Mouse (Mus musculus): ENCODE data around the gene Arl2.

The Arl2 gene

DNA sequence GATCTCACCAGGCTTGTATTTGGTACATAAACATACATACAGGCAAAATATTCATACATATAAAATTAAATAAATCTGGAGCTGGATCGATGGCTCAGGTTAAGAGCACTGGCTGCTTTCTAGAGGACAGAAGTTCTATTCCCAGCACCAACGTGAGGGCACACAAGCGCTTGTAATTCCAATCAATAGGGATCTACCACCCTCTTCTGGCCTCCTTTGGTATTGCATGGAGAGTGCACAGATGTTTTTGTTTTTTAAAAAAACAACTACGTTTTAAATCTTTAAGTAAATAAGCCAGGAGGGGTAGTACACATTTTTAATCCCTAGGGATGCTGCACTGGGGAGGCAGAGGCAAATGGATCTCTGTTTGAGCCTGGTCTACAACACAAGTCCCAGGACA lies 15.1 kb downstream of the Arl2 start:
- DNase-seq, result peak; percentile 51

GRCm38 (mm10) chr19:6124898-6125297 lies 16.4 kb downstream of the Arl2 start:
- DNase-seq, result no peak

DNA sequence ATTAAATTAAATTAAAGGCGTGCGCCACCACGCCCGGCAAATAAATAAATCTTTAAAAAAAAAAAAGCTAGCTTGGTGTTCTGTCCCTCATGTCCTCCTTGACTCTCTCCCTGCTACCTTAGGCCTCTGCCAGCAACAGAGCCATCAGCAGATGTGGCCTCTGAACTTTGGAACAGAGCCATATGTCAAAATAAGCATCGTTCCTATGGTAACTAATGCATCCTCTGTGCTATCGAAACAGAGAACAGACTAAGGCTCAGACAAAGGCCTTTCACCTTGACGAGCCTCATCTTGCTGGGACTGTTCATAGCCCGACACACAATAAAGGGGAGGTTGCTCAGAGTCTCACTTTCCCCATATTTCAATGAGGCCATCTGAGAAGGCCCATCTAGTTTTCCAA lies 18.0 kb downstream of the Arl2 start:
- no peak for DNase-seq

DNA sequence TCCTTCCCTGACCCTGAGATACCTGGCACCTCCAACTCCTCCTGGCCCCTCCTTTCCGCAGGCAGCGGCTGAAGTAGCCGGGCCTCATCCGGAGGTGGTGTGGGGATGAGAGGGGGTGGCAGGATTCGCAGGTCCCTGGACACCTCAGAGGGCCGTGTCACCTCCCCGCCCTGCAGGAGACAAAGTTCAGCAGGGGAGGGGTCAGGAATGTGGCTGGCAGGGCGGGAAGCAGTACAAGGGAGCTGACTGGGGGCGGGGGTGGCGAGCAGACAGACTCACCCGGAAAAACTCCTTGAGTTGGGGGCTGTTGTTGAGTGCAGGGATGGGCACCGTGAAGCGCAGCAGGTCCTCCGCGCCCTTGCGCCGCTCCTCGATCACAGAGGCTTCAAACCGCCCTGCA lies 19.6 kb downstream of the Arl2 start:
- DNase-seq, result no peak

GRCm38 (mm10) chr19:6118677-6119185 lies 22.6 kb downstream of the Arl2 start:
- DNase-seq, result peak; percentile 51

- peak; percentile 87 for DNase-seq
Measured at GRCm38 (mm10) chr19:6117986-6118676, 23.2 kb downstream of the Arl2 start, which contains the start of gene Sac3d1. Gene Sac3d1 (minus strand): TSS chr19:6118650.

DNA sequence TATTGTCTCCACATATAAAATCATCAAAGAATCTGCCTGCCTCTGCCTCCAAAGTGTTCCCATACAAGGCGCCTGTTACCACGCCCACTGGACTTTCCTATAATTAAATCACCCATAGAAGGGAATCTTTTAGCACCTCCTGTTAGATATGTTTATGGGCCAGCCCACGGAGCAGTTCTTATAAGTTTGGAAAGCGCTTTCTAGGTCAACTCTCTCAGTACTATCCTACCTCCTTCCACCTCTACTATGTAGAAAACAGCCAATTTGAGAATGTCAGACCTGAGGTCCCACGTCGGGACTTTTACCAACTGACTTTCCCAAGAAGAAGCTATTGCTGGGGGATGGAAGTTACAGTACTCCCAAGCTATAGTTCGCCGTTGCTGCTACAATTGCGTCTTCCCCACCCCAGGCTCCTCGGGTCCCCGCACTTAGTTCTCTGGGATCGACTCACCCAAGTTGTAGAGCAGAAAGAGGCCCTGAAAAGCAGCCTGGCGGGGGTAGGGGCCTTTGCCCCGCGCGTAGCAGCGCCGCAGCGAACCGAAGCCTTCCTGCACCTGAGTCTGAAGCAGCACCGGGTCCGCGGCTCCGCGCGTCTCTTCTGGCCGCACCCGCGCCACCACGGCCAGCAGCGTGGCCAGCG lies 23.9 kb downstream of the Arl2 start:
- no peak for DNase-seq

DNA sequence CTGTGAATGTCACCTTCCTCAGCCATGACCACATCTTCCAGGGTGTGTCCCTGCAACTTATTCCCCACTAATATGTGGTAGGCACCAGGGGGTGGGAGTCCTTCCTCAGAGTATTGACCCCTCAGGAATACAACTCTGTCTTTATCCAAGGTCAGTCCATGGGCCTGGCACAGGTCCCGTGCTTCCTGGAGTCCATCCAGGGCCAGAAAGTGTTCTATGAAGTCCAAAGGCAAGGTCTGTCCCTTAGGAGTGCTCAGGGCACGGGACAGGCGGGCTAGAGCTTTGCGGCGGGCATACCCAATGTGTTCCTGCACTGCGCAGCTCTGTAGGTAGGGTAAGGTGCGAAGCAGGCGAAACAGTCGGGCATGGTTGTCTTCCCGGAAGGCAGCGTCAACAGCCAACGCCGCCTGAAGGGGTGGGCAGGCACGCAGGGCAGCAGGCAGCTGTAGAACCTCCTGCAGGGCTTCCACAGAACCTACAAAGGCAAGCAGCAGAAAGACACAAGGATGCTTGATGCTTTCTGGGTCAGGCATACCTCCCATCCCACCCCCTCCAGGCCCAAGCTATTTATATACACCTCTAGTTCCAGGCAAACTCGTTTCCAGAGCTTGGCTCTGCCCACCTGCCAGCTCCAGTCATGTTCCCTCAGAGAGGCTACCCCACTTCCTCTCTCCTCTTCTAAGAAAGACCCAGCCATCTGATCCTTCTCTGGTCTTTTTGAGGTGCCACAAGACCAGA lies 25.1 kb downstream of the Arl2 start:
- no peak for DNase-seq

DNA sequence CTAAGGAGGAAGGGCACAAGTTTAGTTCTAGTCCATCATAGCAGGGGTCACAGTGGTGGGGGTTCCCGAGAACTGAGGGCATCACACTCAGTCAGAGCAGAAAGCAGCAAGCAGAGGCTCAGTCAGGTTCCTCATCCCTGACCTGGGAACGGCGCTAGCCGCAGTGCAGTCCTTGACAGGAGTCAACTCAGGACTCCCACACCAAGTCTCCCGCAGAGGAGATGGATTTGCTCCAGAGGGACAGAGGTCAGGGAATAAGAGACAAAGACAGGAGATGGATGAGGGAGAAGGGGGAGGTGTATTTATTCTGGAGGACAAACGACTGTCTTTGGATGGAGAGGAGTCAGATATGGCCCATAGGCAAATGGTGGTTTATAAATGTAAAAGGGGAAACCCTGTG lies 28.2 kb downstream of the Arl2 start:
- DNase-seq, result no peak

GRCm38 (mm10) chr19:6105586-6105985 lies 35.8 kb downstream of the Arl2 start, which contains the start of gene Naaladl1:
Gene Naaladl1 (plus strand): TSS chr19:6105782.
- DNase-seq, result no peak

GRCm38 (mm10) chr19:6104476-6104875 lies 36.9 kb downstream of the Arl2 start:
- DNase-seq, result no peak

DNA sequence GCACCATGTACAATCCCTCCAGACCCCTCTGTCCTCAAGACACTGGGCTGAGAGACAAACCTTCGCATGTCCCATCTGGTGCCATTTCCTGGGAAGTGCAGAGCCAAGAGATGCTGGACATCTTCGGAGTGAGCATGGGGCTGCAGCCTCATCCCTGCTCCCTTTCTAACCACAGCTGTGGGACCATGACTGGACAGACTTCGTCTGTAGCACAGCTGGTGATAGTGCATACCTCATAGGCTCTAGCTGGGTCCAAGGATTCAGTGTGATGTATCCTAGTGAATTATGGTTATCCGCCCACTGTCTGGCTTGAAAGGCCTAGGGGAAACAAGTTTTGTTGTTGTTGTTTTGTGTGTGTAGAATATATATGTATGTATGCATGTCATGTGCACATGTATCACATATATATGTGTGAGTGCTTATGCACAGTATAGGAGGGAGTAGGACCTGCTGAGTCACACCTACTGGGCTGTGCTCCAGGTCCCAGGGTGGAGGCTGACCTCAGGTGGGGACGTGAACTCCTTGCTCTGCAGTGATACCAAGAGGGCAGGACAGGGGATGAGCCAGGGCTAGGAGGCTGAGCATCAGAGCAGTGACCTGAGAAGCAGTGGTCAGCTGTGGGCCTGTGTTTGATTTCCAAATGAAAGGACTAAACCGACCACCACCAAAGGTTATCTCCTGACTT lies 39.0 kb downstream of the Arl2 start:
- no peak for DNase-seq

DNA sequence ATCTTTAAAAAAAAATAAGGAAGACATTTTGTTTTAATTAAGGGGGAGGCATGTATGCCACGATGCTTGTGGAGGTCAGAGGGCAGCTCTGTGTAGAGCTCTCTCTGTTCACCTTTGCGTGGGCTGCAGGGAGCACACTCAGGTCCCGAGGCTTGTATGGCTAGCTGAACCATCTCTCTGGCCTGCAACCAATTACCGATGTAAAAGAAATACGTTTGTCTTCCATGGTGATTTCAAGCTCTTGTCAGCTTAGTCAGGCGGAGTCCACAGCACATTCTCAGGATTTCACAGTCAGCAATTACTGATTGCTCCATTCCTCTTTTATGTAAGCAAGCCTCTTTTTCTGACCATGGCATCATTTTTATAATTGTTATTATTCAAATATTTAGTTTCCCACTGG lies 40.2 kb downstream of the Arl2 start:
- DNase-seq, result no peak

- DNase-seq, result no peak
Measured at GRCm38 (mm10) chr19:6097847-6098246, 43.5 kb downstream of the Arl2 start.

DNA sequence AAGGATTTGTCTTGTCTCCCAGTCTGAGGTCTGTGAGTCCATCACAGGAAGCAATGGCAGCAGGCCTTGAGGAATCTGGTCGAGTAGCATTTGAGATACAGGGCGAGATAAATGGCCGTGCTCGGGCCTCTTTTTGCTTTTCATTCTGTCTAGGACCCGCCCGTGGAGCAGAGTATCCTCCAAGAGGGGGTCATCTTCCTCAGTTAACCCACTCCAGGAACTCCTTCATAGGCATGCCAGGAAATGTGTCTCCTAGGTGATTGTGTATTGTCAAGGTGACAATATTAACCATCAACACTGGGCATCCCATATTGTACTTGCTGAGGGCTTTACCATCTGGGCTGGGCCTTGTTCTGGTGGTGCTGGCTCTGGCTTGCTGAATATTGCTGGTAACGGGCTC lies 47.2 kb downstream of the Arl2 start, which contains the start of gene AC131692.1:
AC131692.1 (plus strand) TSS at position 301 of the 400 bp plus-strand sequence.
- no peak for DNase-seq

DNA sequence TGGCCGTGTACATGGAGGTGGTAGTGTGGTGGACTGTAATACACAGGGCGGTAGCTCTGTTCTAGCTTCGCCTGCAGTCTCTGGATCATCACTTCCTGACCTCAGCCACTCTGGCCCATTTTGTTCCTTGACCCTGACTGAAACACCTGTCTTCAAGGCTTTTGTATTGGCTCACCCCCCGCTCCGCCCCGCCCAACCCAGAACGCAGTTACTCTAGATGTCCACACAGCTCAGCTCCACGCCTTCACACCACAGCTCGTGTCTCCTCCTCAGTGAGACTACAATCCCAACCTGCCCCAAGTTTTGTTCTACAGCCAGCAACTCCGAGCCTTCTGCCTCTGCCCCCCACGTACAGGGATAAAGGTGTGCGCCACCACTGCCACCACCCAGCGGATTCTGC lies 52.5 kb downstream of the Arl2 start:
- DNase-seq, result no peak

- DNase-seq, result no peak
Measured at GRCm38 (mm10) chr19:6085417-6085879, 55.9 kb downstream of the Arl2 start.

GRCm38 (mm10) chr19:6084478-6085248 lies 56.7 kb downstream of the Arl2 start, which contains the start of the genes Zfpl1 and Cdca5:
Gene Zfpl1 (minus strand): TSS chr19:6084956.
Gene Cdca5 (plus strand): TSS chr19:6084983.
- DNase-seq, result peak; percentile 92

All from right cerebral cortex, postnatal 4 days (tissue).